Mouse (Mus musculus) hindbrain, embryonic 13.5 days (tissue): Measurements from ENCODE around the gene Fam3c. TPM values are rescaled to one million over a fixed set of nuclear protein-coding genes. Genes with fewer than 3 reads are reported as not detected.

ENCODE experiments used
- ATAC-seq: fragments of 200-750 bp; cut with Nextera tagmentation; 2 replicates; pipeline ENCODE4 v1.8.0; 2017; ENCODE audit warnings: moderate TSS enrichment; ENCODE audit not compliant: low FRiP score
- H3K27ac ChIP-seq: fragments of 300-500 bp; sonication (generic); 2 replicates; pipeline ENCODE4 v1.5.1; 2015; ENCODE audit warnings: inconsistent platforms, mild to moderate bottlenecking, moderate library complexity
- H3K27me3 ChIP-seq: fragments of 300-500 bp; sonication (generic); 2 replicates; pipeline ENCODE4 v1.6.1; 2015; ENCODE audit warnings: mild to moderate bottlenecking, inconsistent platforms
- H3K36me3 ChIP-seq: fragments of 300-500 bp; sonication (generic); 2 replicates; pipeline ENCODE4 v1.6.1; 2015; ENCODE audit warnings: mild to moderate bottlenecking, inconsistent platforms
- H3K4me1 ChIP-seq: fragments of 300-500 bp; sonication (generic); replicated peaks from 2 replicates; pipeline ENCODE4 v1.6.1; 2015; ENCODE audit warnings: inconsistent platforms
- H3K4me2 ChIP-seq: fragments of 300-500 bp; sonication (generic); 2 replicates; pipeline ENCODE4 v1.6.1; 2015; ENCODE audit warnings: inconsistent platforms, mild to moderate bottlenecking, moderate library complexity
- H3K4me3 ChIP-seq: fragments of 300-500 bp; sonication (generic); 2 replicates; pipeline ENCODE4 v1.5.1; 2015; ENCODE audit warnings: mild to moderate bottlenecking, inconsistent platforms
- H3K9ac ChIP-seq: fragments of 300-500 bp; sonication (generic); 2 replicates; pipeline ENCODE4 v1.6.1; 2015; ENCODE audit warnings: mild to moderate bottlenecking, inconsistent platforms
- H3K9me3 ChIP-seq: fragments of 300-500 bp; sonication (generic); 2 replicates; pipeline ENCODE4 v1.6.1; 2016; ENCODE audit warnings: inconsistent platforms
- whole genome bisulfite sequencing: fragments of 180-500 bp; shearing (Covaris S2); methylation state at CpG from one replicate; pipeline ENCODE4 v1.1.7; 2015; 5-methylcytosine and 5-hydroxymethylcytosine counted together
- polyA plus RNA-seq: library from polyadenylated mRNA; unstranded; fragments of >200 nt; fragmentation: Nextera tagmentation; extraction: Ambion mirVana; gene quantifications from 2 replicates; pipeline ENCODE4 v1.2.1, GENCODE M21; 2015

Gene Fam3c
- polyA plus RNA-seq, 1 experiment from 2014 or later, result 50.5 TPM

- Histone ChIP-seq H3K27ac (no peak overlapping the region), H3K27me3 (no peaks in the 10 kb centered on the region), H3K4me3 (no peak overlapping the region), H3K4me1 (no peaks in the 10 kb centered on the region), H3K36me3 (peaks cover 3% of the 10 kb centered on the region; the same call in 1 of the 2 replicates), H3K4me2 (no peak overlapping the region), H3K9ac (no peak overlapping the region), H3K9me3 (no peaks in the 10 kb centered on the region)
- WGBS, result 70% methylated on average over 8 of the region's 8 CpGs
- ATAC-seq, result no peak
Measured at GRCm38 (mm10) chr6:22327931-22328330, 28.1 kb downstream of the Fam3c start.

GRCm38 (mm10) chr6:22327091-22327490 is 29.0 kb downstream of the Fam3c start:
- peaks cover 3% of the 10 kb centered on the region; the same call in 1 of the 2 replicates for H3K36me3 ChIP-seq
- no peaks in the 10 kb centered on the region for H3K27me3 ChIP-seq
- H3K9ac ChIP-seq, result no peak overlapping the region
- no peaks in the 10 kb centered on the region for H3K9me3 ChIP-seq
- no peak overlapping the region for H3K4me2 ChIP-seq
- 70% methylated on average over 4 of the region's 4 CpGs for WGBS
- H3K4me3 ChIP-seq, result no peak overlapping the region
- no peaks in the 10 kb centered on the region for H3K4me1 ChIP-seq
- H3K27ac ChIP-seq, result no peak overlapping the region
- no peak for ATAC-seq

- WGBS, result 81% methylated on average over 4 of the region's 4 CpGs
- ATAC-seq, result no peak
- H3K27ac ChIP-seq, result no peak overlapping the region
- no peak overlapping the region for H3K4me3 ChIP-seq
- no peaks in the 10 kb centered on the region for H3K9me3 ChIP-seq
- no peak overlapping the region for H3K9ac ChIP-seq
- H3K36me3 ChIP-seq, result peaks cover 3% of the 10 kb centered on the region; the same call in 1 of the 2 replicates
- no peaks in the 10 kb centered on the region for H3K4me1 ChIP-seq
- no peaks in the 10 kb centered on the region for H3K27me3 ChIP-seq
- H3K4me2 ChIP-seq, result no peak overlapping the region
Measured at GRCm38 (mm10) chr6:22326289-22326688, 29.8 kb downstream of the Fam3c start.

GRCm38 (mm10) chr6:22325364-22326072 is 30.5 kb downstream of the Fam3c start:
- peaks cover 6% of the 10 kb centered on the region for H3K36me3 ChIP-seq
- H3K9ac ChIP-seq, result no peak overlapping the region
- H3K4me2 ChIP-seq, result no peak overlapping the region
- H3K27me3 ChIP-seq, result no peaks in the 10 kb centered on the region
- H3K4me1 ChIP-seq, result no peaks in the 10 kb centered on the region
- 57% methylated on average over 13 of the region's 13 CpGs for WGBS
- H3K9me3 ChIP-seq, result no peaks in the 10 kb centered on the region
- no peak overlapping the region for H3K4me3 ChIP-seq
- no peak overlapping the region for H3K27ac ChIP-seq
- peak; percentile 55 for ATAC-seq

GRCm38 (mm10) chr6:22298059-22298458 is 58.0 kb downstream of the Fam3c start:
- Histone ChIP-seq H3K36me3 (no peaks in the 10 kb centered on the region), H3K4me2 (no peak overlapping the region), H3K9me3 (no peaks in the 10 kb centered on the region), H3K27ac (no peak overlapping the region), H3K4me1 (no peaks in the 10 kb centered on the region; the same call in 1 of the 2 replicates), H3K27me3 (peaks cover 23% of the 10 kb centered on the region), H3K4me3 (no peak overlapping the region), H3K9ac (no peak overlapping the region)
- ATAC-seq, result no peak
- WGBS, result 65% methylated on average over 14 of the region's 14 CpGs

GRCm38 (mm10) chr6:22297028-22297427 is 59.0 kb downstream of the Fam3c start:
- Histone ChIP-seq H3K9ac (no peak overlapping the region), H3K27me3 (peaks cover 26% of the 10 kb centered on the region), H3K36me3 (no peaks in the 10 kb centered on the region), H3K4me1 (no peaks in the 10 kb centered on the region; the same call in 1 of the 2 replicates), H3K4me3 (no peak overlapping the region), H3K27ac (no peak overlapping the region), H3K9me3 (no peaks in the 10 kb centered on the region), H3K4me2 (no peak overlapping the region)
- WGBS, result 82% methylated on average over 6 of the region's 6 CpGs
- ATAC-seq, result no peak

GRCm38 (mm10) chr6:22293922-22294321 is 62.1 kb downstream of the Fam3c start:
- ATAC-seq, result no peak
- Histone ChIP-seq H3K36me3 (no peaks in the 10 kb centered on the region), H3K27me3 (peaks cover 52% of the 10 kb centered on the region), H3K9ac (no peak overlapping the region), H3K4me3 (no peak overlapping the region), H3K9me3 (no peaks in the 10 kb centered on the region), H3K27ac (no peak overlapping the region), H3K4me1 (peaks cover 9% of the 10 kb centered on the region), H3K4me2 (no peak overlapping the region)
- WGBS, result 24% methylated on average over 3 of the region's 3 CpGs

GRCm38 (mm10) chr6:22292056-22292455 is 64.0 kb downstream of the Fam3c start:
- H3K36me3 ChIP-seq, result no peaks in the 10 kb centered on the region
- H3K9ac ChIP-seq, result no peak overlapping the region
- peaks cover 70% of the 10 kb centered on the region for H3K27me3 ChIP-seq
- H3K27ac ChIP-seq, result no peak overlapping the region
- no peak for ATAC-seq
- peaks cover 22% of the 10 kb centered on the region for H3K4me1 ChIP-seq
- no peak overlapping the region for H3K4me2 ChIP-seq
- no peak overlapping the region for H3K4me3 ChIP-seq
- H3K9me3 ChIP-seq, result no peaks in the 10 kb centered on the region
- WGBS, result 46% methylated on average over 4 of the region's 4 CpGs

- H3K4me3 ChIP-seq, result no peak overlapping the region
- H3K27me3 ChIP-seq, result peaks cover 73% of the 10 kb centered on the region
- ATAC-seq, result no peak
- no peak overlapping the region for H3K27ac ChIP-seq
- H3K4me2 ChIP-seq, result no peak overlapping the region
- peaks cover 22% of the 10 kb centered on the region for H3K4me1 ChIP-seq
- H3K9me3 ChIP-seq, result no peaks in the 10 kb centered on the region
- no peaks in the 10 kb centered on the region for H3K36me3 ChIP-seq
- no peak overlapping the region for H3K9ac ChIP-seq
- 64% methylated on average over 8 of the region's 8 CpGs for WGBS
Measured at GRCm38 (mm10) chr6:22290790-22291189, 65.3 kb downstream of the Fam3c start.

GRCm38 (mm10) chr6:22289461-22290021 is 66.5 kb downstream of the Fam3c start:
- Histone ChIP-seq H3K9ac (peak overlapping the region; percentile 60; the same call in 1 of the 2 replicates), H3K27ac (no peak overlapping the region), H3K4me2 (peak overlapping the region; percentile 77), H3K9me3 (no peaks in the 10 kb centered on the region), H3K4me1 (peaks cover 22% of the 10 kb centered on the region), H3K27me3 (peaks cover 70% of the 10 kb centered on the region), H3K4me3 (peak overlapping the region; percentile 44), H3K36me3 (no peaks in the 10 kb centered on the region)
- no peak for ATAC-seq
- 3% methylated on average over 21 of the region's 21 CpGs for WGBS

GRCm38 (mm10) chr6:22288737-22289460 is 67.1 kb downstream of the Fam3c start:
- under 1% methylated on average over 38 of the region's 38 CpGs for WGBS
- Histone ChIP-seq H3K4me1 (peaks cover 22% of the 10 kb centered on the region), H3K4me3 (peak overlapping the region; percentile 44), H3K9me3 (no peaks in the 10 kb centered on the region), H3K4me2 (peak overlapping the region; percentile 77), H3K27me3 (peaks cover 67% of the 10 kb centered on the region), H3K9ac (peak overlapping the region; percentile 60), H3K36me3 (no peaks in the 10 kb centered on the region), H3K27ac (no peak overlapping the region)
- ATAC-seq, result peak; percentile 86

- H3K9me3 ChIP-seq, result no peaks in the 10 kb centered on the region
- H3K27me3 ChIP-seq, result peaks cover 60% of the 10 kb centered on the region
- peak within 1 kb of the TSS; percentile 60 for H3K9ac ChIP-seq
- ATAC-seq, result peak; percentile 80
- H3K4me2 ChIP-seq, result peak within 1 kb of the TSS; percentile 77
- peak within 1 kb of the TSS; percentile 44 for H3K4me3 ChIP-seq
- H3K27ac ChIP-seq, result no peak within 1 kb of the TSS
- H3K4me1 ChIP-seq, result peaks cover 22% of the 10 kb centered on the region
- no peaks in the 10 kb centered on the region for H3K36me3 ChIP-seq
- 2% methylated on average over 20 of the region's 20 CpGs for WGBS
Measured at GRCm38 (mm10) chr6:22288004-22288736, 67.9 kb downstream of the Fam3c start, which contains the start of gene Wnt16. Gene Wnt16 (plus strand): TSS chr6:22288227.
